Mouse (Mus musculus): ENCODE results near the gene D430041D05Rik.

DNA sequence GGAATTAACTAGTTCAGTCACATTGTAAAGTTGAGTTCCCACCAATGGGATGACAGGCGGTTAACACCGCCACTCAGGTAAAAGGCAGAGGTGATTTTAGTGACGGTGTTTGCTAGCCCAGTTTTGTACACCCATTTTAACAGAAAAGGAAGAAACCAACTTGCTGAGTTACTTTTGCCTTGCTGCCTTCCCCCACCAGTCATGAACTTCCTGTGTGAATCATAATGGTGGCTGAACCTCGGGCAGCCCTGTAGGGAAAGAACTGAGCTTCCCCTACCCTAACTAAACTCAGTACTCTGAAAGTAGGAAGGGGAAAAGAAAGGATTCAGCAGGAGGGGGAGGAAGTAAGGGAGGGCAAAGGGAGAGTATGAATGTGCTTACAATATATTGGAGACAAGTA lies 300.8 kb downstream of the D430041D05Rik start:
- TF ChIP-seq CTCF (IDR thresholded peaks at IDR 0.05; ENCODE audit: insufficient read depth, low read length) (no peak), POLR2A (IDR thresholded peaks at IDR 0.05; ENCODE audit: borderline replicate concordance, extremely low read depth, low read depth, low read length) (no peak)

All from lung, adult 2 months (tissue).